Mouse (Mus musculus): Measurements from ENCODE around the gene Polr2b. TPM values are rescaled to one million over a fixed set of nuclear protein-coding genes. Genes with fewer than 3 reads are reported as not detected.

Gene Polr2b
- total RNA-seq, 1 experiment from 2014 or later, result 120 TPM

DNA sequence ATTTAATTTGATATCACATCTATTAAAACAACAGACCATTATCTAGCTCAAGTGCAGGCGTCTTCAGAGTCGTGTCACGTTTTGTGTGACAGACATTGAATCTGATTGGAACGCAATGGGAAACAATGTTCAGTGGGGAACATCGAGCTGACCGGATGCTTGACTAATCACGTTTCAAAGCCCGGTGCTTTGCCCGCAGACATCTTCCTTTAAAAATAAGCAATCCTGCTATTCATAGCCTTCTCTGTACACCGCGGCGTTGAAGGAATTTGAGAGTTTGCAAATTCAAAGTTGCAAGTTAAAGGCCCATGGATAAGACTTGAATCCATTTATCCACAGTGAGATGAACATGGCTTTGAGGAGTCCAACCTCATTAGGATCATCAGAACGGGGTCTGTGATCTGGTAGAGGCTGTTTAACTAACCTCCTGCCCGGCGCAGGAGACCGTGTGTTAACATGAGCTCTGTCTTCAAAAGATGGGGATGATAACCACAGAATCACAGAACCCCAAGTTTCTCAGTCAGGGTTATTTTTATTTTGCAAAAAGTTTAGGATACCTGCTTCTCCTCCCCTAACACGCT is 70.5 kb downstream of the Polr2b start:
- no peak for ATAC-seq (ENCODE audit: extremely low read depth, insufficient number of reproducible peaks, low FRiP score, poor library complexity, severe bottlenecking)

DNA sequence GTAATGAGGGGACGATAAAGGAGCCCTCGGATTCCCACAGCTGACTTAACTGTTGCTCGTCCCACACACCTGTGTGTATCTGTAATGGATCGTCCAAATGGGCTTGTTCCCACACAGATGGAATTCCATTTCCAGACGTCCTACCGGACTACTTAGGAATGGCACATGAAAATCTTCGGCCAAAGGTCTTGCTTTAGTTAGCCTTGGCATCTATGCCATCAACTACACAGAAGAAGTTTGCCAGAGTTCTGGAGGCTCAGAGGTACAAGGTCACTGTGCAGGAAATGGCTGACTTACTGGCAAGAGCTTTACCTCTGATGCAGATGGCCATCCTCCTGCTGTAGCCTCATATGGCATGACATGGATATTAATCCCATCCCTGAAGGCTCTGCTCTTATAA is 71.3 kb downstream of the Polr2b start:
- ATAC-seq (ENCODE audit: extremely low read depth, insufficient number of reproducible peaks, low FRiP score, poor library complexity, severe bottlenecking), result no peak

DNA sequence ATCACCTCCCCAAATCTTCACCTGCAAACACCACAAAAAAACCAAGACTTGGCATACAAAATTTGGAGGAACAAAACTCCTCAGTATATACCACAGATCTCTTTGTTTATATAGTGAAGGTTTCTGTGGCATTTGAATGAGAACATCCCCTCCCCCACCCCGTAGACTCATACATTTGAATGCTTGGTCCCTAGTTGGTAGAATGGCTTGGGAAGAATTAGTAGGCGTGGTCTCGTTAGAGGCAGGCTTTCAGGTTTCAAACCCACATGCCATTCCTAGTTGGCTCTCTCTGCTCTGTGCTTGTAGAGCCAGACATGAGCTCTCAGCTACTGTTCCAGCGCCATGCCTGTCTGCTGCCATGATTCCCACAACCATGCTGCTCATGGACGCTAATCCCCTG is 71.7 kb downstream of the Polr2b start:
- no peak for ATAC-seq (ENCODE audit: extremely low read depth, insufficient number of reproducible peaks, low FRiP score, poor library complexity, severe bottlenecking)

DNA sequence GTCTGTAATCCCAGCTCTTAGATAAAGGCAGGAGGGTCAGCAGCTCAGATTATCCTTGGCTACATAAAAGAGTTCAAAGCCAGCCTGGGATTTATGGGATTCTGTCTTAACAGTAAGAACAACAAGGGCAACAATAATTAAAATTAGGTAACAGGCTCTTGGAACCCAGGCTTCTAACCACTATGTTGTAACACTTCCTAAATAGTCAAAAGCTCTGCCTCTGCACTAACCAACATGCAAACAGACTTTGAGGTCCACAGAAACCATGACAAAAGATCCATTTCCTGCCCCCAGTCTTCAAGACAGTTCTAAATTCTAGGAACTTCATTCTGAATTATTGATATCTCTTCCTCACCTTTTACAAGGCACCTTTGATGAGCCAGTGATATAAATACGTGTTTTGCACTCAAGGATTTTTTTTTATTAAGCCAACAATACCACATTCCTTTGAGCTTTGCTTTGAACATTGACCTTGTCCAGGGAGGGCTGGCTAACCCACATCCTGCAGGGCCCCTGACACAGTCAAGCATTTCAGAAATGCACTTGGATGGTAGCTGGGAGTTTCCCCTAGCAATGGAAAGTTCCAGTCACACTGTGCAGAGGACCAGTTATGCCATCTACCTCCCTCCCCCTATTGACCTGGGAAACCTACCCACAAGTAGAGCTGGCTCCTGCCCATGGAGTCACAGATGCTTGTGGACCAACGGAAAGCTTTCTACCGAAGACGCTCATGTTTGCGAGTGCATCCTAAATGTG is 74.0 kb downstream of the Polr2b start:
- ATAC-seq (ENCODE audit: extremely low read depth, insufficient number of reproducible peaks, low FRiP score, poor library complexity, severe bottlenecking), result no peak

DNA sequence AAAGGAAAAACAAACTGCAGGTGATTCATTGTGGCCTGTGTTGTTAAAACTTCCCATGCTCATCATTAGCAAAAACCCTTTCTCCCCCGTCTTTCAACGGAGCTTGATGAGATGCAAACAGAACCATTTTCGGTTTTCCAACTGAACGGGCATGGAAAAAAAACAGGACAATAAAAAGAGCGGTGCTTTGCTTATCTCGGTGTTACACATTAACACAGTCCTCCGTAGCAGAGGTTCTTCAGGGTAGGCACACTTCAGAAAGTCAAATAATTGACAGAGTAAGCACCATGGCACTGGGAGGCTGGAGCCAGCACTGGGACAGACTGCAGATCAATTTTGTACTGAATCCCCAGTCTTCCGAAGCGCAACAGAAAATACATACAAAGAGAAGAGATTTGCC is 74.8 kb downstream of the Polr2b start:
- ATAC-seq (ENCODE audit: extremely low read depth, insufficient number of reproducible peaks, low FRiP score, poor library complexity, severe bottlenecking), result no peak

DNA sequence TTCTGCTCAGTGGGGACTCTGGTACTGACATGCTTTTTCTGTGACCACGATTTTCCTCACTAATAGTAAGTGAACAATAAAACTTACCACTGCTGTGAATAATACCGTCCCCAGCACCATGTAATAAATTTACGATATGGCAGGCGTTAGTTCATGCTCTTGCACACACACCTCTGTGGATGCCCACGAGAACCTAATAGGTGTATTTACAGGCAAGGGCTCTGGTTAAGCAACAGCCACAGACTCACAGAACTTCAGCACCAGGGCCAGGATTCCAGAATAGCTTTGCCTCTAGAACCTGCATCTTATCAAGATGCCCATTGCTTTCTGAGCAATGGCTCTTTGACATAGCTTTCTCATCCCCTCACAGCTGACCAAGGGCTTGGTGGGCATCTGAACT is 75.3 kb downstream of the Polr2b start:
- no peak for ATAC-seq (ENCODE audit: extremely low read depth, insufficient number of reproducible peaks, low FRiP score, poor library complexity, severe bottlenecking)

DNA sequence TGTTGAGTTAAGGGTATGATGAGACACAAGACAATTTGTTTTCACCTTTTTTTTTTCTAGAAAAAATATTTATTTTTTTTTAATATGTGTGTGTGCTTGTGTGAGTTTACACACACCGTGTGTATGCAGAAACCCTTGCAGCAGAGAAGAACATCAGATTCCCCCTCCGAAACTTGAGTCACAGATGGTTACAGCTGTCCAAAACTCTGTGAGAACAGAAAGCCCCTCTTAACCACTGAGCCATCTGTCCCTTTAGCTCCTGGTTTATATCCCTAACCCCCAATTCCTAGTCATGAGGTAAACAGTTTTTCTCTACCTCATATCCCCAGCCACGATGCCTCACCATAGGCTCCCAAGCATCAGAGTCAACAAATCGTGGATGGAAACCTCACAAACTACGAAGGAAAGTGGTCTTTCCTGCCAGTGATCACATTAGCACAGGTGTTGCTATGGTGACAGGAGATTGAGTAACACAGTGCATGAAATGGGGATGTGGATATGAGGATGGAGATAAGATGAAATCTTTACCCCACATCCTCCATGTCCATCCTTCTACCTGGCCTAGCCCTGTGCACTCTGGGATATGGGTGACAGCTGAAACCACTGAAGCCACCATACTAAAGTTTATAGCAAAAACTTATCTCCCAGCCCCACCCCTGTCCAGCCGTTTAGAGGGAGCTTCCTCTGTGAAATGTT is 76.1 kb downstream of the Polr2b start:
- no peak for ATAC-seq (ENCODE audit: extremely low read depth, insufficient number of reproducible peaks, low FRiP score, poor library complexity, severe bottlenecking)

DNA sequence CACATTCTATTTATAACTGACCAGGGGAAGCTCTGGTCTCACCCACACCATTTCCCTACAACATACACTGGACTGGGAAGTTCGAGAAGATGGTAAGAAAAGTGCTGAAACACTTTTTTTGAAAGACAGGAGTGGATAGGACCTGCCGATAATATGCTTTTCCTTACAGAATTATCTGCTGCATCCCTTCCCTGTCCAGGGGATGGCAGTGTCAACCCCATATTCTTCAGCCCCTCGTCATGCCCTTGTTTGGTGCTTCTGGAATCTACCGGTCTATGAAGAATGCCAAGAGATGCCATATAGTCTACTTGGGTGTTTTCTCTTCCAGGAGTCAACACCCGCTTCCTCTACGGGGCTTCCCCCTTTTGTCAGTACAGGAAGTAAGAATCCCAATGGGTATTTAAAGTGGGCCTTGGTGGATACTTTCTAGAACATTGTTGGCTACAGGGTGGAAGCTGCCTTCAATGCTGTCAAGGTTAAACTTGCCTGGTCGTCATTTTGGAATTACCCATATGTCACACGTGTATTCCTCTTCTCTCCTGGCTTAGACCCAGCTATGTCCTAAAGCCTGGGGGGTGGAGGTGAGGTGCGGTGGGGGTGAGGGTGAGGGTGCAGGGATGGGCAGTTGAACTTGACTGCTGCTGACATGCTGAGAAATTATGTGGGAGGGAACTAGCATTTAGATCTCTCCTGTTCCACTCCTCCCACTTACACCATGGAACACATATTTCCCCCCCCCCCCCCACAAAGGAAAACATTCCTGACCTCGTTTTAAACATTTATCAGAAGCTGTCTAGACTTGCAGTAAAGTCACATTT is 76.9 kb downstream of the Polr2b start:
- ATAC-seq (ENCODE audit: extremely low read depth, insufficient number of reproducible peaks, low FRiP score, poor library complexity, severe bottlenecking), result no peak

DNA sequence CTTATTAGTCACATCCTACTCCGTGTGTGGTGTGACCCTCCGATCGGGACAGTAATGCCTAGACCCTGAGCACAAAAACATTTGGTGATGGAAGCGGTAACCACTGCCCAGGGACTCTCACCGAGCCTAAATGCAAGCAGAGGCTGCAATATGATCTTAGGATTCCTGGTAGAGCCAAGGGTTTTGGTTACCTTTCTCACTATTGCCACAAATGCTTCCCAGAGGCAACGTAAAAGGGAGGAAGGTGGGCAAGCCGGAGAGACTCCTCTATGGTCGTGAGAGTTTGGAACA is 77.4 kb downstream of the Polr2b start:
- ATAC-seq (ENCODE audit: extremely low read depth, insufficient number of reproducible peaks, low FRiP score, poor library complexity, severe bottlenecking), result no peak

DNA sequence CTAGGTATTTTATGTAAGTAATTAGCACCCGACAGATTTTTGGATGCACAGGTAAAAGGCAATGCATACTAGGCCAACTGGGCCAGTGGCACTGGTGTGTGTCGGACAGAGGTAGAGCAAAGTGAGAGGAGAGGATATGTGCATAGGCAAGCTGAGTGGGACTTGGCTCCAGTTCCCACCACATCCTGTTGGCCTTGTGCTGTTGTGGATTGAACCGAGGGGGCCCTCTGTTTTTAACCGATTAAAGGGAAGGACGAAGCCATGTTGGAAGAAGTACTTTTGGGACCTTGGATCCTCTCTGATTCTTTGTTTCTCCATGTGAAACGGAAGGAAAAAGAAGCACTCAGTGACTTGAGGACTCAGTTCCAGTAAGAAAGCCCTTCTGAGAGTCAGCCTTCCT is 78.4 kb downstream of the Polr2b start:
- ATAC-seq (ENCODE audit: extremely low read depth, insufficient number of reproducible peaks, low FRiP score, poor library complexity, severe bottlenecking), result no peak

DNA sequence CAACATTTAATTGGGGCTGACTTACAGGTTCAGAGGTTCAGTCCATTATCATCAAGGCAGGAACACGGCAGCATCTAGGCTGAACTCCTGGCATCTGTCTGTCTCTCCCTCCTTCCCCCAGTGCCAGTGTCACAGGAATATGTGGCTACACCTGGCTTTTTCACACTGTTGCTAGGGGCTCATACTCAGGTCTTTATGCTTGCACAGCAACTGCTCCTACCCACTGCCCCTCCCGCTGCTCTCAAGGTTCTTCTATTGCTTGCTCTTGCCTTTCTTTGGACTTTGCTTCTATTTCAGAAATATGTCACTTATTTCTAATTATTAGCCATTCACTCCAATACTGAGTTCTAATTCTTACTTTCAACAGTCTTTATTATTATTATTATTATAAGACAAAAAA is 80.3 kb downstream of the Polr2b start:
- no peak for ATAC-seq (ENCODE audit: extremely low read depth, insufficient number of reproducible peaks, low FRiP score, poor library complexity, severe bottlenecking)

DNA sequence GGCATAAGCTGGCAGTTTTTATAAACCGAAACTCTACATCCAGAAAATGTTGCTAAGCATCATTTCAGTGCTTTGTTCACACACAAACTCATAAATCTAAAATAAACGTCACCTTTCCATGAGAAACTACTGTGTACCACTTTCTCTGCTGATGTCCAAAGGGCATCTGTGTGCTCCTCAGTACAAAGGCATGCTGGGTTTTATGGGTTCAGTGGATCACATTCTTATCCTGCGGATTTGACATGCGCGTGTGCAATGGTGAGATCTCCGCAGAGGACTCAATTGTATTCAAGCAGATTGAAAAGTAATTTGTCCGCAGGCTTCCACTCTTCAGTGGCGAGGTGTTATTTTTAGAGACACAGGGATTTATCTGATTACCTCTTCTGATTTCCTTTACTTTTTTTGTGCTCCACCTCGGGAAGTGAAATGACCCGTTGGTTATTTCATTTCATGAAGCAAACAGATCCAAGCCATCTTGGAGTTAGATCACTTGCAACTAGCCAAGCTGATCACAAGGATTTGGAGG is 83.2 kb downstream of the Polr2b start:
- no peak for ATAC-seq (ENCODE audit: extremely low read depth, insufficient number of reproducible peaks, low FRiP score, poor library complexity, severe bottlenecking)

DNA sequence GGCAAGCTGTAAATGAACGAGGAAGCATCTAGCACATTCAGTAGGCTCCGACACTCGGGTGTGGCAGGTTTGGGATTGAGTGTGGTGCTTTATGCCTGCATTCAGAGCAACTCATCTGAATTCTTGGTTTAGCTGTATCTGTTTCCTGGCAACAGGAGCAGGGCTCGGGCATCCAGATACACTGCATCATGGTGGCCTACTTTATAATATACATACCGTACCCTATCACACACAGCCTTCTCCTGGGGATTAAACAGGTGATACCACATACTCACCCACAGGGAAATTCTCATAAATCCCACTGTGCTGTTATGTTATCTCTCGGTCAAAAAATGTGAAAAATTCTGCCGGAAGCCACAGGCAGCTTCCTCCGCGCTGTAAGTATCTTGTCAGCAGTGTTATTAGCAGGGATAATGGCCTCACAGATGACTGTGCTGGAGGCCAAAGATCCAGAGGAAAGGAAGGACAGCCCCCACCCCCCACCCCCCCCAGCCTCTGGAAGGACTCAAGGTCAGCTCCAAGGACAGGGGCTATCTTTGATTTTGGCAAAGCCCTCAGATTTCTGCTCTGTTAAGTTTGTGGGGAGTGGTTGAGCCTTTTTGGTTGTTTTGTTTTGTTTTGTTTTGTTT is 84.2 kb downstream of the Polr2b start:
- no peak for ATAC-seq (ENCODE audit: extremely low read depth, insufficient number of reproducible peaks, low FRiP score, poor library complexity, severe bottlenecking)

DNA sequence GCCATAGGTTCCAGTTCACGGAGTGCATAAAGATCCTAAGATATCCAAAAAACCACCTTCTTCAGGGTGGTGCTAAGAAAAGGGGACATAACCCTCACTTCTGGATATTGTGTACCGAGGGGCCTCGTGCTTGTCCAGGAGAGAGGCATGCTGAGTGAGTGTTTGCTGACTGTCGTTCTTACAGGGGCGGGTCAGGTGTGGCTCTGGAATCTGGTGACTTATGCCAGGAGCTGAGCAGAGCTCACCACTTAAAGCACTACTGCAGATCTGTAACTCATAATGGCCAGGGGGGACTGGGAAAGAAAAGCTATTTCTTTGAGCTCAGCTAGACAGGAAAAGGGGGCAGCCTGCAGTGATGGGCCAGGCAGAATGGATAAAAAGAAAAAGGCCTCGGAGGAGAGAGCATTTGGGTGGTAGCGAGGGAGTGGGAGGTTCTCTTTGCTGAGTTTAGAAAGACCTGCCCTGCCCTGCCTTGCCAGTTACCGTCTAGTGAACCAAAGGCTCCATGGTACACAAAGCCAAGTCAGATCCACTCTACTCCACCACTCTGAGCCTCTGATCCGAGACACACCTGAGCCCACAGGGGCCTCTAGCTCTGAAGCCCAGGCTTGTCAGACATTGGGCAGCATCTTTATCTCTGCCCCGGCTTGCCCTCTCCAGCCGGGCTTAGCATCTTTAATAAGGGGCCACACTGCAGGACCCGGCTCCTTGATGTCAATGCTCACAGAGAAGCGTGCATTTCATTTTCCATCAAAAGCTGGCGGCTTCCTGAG is 88.5 kb downstream of the Polr2b start:
- ATAC-seq (ENCODE audit: extremely low read depth, insufficient number of reproducible peaks, low FRiP score, poor library complexity, severe bottlenecking), result no peak

Other genes with a start within 250 kb of the Polr2b start
- gene Hopx, start 195.0 kb upstream of the Polr2b start, total RNA-seq (2017), result 13.6 and 16.1 TPM in 2 replicates
- gene Spink2, start 98.7 kb upstream of the Polr2b start, total RNA-seq (2017), result not detected in 2 replicates
- 62.9 and 70.3 TPM in 2 replicates for gene Rest, start 44.7 kb upstream of the Polr2b start, total RNA-seq (2017)
- gene Noa1, start 63 bp upstream of the Polr2b start, total RNA-seq (2017), result 5.5 and 5.8 TPM in 2 replicates
- 0.47 TPM in 1 of 2 replicates, not detected in the other for gene Igfbp7, start 97.9 kb downstream of the Polr2b start, total RNA-seq (2017)

Measured in neutrophil, adult 5-6 weeks (primary cell).